Mouse (Mus musculus): ENCODE measurements around the gene Pla2g12b. TPM values are rescaled to one million over a fixed set of nuclear protein-coding genes. Genes with fewer than 3 reads are reported as not detected.
A peak's percentile ranks its signal among the peaks of the same experiment; 100 is the strongest.

The Pla2g12b gene
- polyA plus RNA-seq, 1 experiment from 2014 or later: not detected

DNA sequence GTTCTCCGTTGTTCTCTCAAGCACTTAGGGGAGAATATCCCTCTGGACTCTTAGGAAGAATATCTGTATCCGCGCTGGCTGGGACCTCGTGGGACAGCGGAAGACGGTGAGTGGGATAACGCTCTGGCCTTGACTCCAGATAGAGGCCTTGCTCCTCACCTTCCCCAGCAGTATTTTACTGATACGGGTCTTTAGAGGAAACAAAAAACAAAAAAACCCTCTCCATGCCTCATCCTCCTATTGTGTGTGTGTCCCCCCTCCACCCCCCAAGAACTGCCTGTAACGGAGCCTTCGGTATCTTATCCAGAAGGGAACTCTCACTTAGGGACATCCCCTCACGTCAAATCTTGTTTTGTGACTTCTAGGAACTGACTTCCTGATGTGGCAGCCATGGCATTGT, 38.3 kb downstream of the Pla2g12b start, which contains the start of gene Oit3:
TSS of gene Oit3 (minus strand) at position 44 of the 400 bp plus-strand sequence.
- 86% methylated on average over 11 of the region's 11 CpGs for WGBS
- no peaks in the 10 kb centered on the region for H3K9me3 ChIP-seq (ENCODE audit: control insufficient read depth, low read length)
- no peaks in the 10 kb centered on the region for H3K27me3 ChIP-seq (ENCODE audit: control insufficient read depth, insufficient read depth, low read length)
- no peak within 1 kb of the TSS for H3K9ac ChIP-seq (ENCODE audit: low read length)
- DNase-seq (ENCODE audit: low spot score) (no peak), ATAC-seq (ENCODE audit: insufficient read depth, low FRiP score, low TSS enrichment) (no peak)
- no peaks in the 10 kb centered on the region; the same call in 1 of the 2 replicates for H3K4me1 ChIP-seq (ENCODE audit: control insufficient read depth, insufficient read depth, low read length)
- H3K36me3 ChIP-seq (ENCODE audit: control insufficient read depth, insufficient read depth, low read length): no peaks in the 10 kb centered on the region
- no peak within 1 kb of the TSS for H3K4me2 ChIP-seq (ENCODE audit: low read depth)
- H3K27ac ChIP-seq (ENCODE audit: low read depth, low read length): no peak within 1 kb of the TSS
- no peak within 1 kb of the TSS for H3K4me3 ChIP-seq (ENCODE audit: low read depth, low read length)

DNA sequence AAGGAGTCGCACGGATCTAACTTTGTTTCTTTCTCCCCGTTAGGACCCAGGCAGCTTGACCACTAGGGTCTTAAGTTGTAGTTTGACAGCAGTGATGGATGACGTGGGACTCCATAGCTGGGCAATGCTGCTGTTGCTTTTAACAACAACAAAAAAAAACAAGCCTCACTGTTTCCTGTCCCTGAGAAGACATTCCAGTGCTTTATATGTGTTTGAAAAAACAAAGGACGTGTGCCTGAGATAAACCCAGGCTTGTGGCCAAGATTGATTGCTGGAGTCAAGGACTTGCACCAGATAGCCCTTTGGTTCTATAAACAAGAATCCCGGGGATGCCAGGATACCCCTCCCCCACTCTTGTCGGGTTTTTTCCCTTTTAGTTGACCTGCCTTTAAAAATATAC, 39.8 kb downstream of the Pla2g12b start:
- Histone ChIP-seq H3K4me2 (ENCODE audit: low read depth) (no peak overlapping the region), H3K27me3 (ENCODE audit: control insufficient read depth, insufficient read depth, low read length) (no peaks in the 10 kb centered on the region), H3K27ac (ENCODE audit: low read depth, low read length) (no peak overlapping the region), H3K9me3 (ENCODE audit: control insufficient read depth, low read length) (no peaks in the 10 kb centered on the region), H3K4me1 (ENCODE audit: control insufficient read depth, insufficient read depth, low read length) (no peaks in the 10 kb centered on the region; the same call in 1 of the 2 replicates), H3K9ac (ENCODE audit: low read length) (no peak overlapping the region), H3K4me3 (ENCODE audit: low read depth, low read length) (no peak overlapping the region), H3K36me3 (ENCODE audit: control insufficient read depth, insufficient read depth, low read length) (no peaks in the 10 kb centered on the region)
- DNase-seq (ENCODE audit: low spot score) (no peak), ATAC-seq (ENCODE audit: insufficient read depth, low FRiP score, low TSS enrichment) (no peak)
- WGBS: 13% methylated on average over 7 of the region's 7 CpGs

GRCm38 (mm10) chr10:59444106-59444505, 40.6 kb downstream of the Pla2g12b start:
- H3K9ac ChIP-seq (ENCODE audit: low read length): no peak overlapping the region
- no peak overlapping the region for H3K4me3 ChIP-seq (ENCODE audit: low read depth, low read length)
- no peaks in the 10 kb centered on the region; the same call in 1 of the 2 replicates for H3K4me1 ChIP-seq (ENCODE audit: control insufficient read depth, insufficient read depth, low read length)
- H3K36me3 ChIP-seq (ENCODE audit: control insufficient read depth, insufficient read depth, low read length): no peaks in the 10 kb centered on the region
- no peaks in the 10 kb centered on the region for H3K9me3 ChIP-seq (ENCODE audit: control insufficient read depth, low read length)
- no peak overlapping the region for H3K4me2 ChIP-seq (ENCODE audit: low read depth)
- H3K27me3 ChIP-seq (ENCODE audit: control insufficient read depth, insufficient read depth, low read length): no peaks in the 10 kb centered on the region
- 74% methylated on average over 3 of the region's 3 CpGs for WGBS
- ATAC-seq (ENCODE audit: insufficient read depth, low FRiP score, low TSS enrichment) (no peak), DNase-seq (ENCODE audit: low spot score) (no peak)
- no peak overlapping the region for H3K27ac ChIP-seq (ENCODE audit: low read depth, low read length)

DNA sequence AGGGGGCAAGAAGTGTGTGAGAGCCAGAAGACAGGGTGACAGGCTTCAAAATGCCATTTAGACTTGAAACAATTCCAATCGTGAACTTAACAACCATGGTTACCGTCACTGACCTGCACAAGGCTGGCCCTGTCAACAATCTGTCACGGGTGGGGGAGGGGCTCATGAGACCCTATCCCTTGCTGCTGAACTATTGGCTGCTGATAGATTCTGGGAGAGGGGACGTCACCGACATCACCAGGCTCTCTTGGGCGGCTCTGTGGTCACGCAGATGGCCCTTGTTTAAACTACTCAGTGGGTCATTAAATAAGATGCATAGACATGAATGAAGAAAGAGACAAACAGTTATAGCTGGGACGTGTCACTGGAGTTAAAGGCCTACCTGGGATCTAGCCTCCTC, 41.2 kb downstream of the Pla2g12b start:
- Histone ChIP-seq H3K9ac (ENCODE audit: low read length) (no peak overlapping the region), H3K36me3 (ENCODE audit: control insufficient read depth, insufficient read depth, low read length) (no peaks in the 10 kb centered on the region), H3K27ac (ENCODE audit: low read depth, low read length) (no peak overlapping the region), H3K4me2 (ENCODE audit: low read depth) (no peak overlapping the region), H3K4me3 (ENCODE audit: low read depth, low read length) (no peak overlapping the region), H3K4me1 (ENCODE audit: control insufficient read depth, insufficient read depth, low read length) (no peaks in the 10 kb centered on the region; the same call in 1 of the 2 replicates), H3K9me3 (ENCODE audit: control insufficient read depth, low read length) (no peaks in the 10 kb centered on the region), H3K27me3 (ENCODE audit: control insufficient read depth, insufficient read depth, low read length) (no peaks in the 10 kb centered on the region)
- DNase-seq (ENCODE audit: low spot score) (no peak), ATAC-seq (ENCODE audit: insufficient read depth, low FRiP score, low TSS enrichment) (no peak)
- 47% methylated on average over 8 of the region's 8 CpGs for WGBS

DNA sequence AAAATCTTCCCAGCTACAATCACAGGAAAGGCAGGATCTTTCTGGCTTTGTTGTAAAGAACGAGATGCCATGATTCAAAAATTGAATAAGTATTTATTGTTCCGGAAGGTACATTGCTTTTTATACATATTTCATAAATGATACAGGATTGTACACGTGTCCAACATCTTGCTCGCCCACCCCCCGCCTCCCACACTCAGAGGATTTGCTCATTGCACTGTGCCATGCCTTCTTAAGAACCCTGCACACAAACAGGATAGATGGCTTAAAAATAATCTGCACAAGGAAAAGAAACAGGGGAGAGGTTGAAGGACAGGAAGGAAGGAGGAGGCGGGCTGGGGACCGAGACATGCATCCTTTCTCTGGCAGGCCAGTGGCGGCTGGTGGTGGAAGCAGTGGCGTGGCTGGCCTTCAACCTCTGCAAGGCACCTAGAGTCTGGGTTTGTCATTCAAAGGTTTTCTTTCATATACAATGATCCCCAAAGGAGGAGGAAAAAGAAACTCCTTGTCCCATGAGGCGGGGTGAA, 43.5 kb downstream of the Pla2g12b start:
- no peaks in the 10 kb centered on the region for H3K36me3 ChIP-seq (ENCODE audit: control insufficient read depth, insufficient read depth, low read length)
- H3K4me1 ChIP-seq (ENCODE audit: control insufficient read depth, insufficient read depth, low read length): no peaks in the 10 kb centered on the region; the same call in 1 of the 2 replicates
- H3K4me2 ChIP-seq (ENCODE audit: low read depth): no peak overlapping the region
- H3K9ac ChIP-seq (ENCODE audit: low read length): no peak overlapping the region
- H3K27me3 ChIP-seq (ENCODE audit: control insufficient read depth, insufficient read depth, low read length): no peaks in the 10 kb centered on the region
- ATAC-seq (ENCODE audit: insufficient read depth, low FRiP score, low TSS enrichment) (no peak), DNase-seq (ENCODE audit: low spot score) (no peak)
- H3K9me3 ChIP-seq (ENCODE audit: control insufficient read depth, low read length): no peaks in the 10 kb centered on the region
- 86% methylated on average over 10 of the region's 10 CpGs for whole genome bisulfite sequencing
- H3K27ac ChIP-seq (ENCODE audit: low read depth, low read length): no peak overlapping the region
- no peak overlapping the region for H3K4me3 ChIP-seq (ENCODE audit: low read depth, low read length)

GRCm38 (mm10) chr10:59447546-59447945, 44.1 kb downstream of the Pla2g12b start:
- no peaks in the 10 kb centered on the region; the same call in 1 of the 2 replicates for H3K4me1 ChIP-seq (ENCODE audit: control insufficient read depth, insufficient read depth, low read length)
- H3K27me3 ChIP-seq (ENCODE audit: control insufficient read depth, insufficient read depth, low read length): no peaks in the 10 kb centered on the region
- no peak for ATAC-seq (ENCODE audit: insufficient read depth, low FRiP score, low TSS enrichment)
- 83% methylated on average over 9 of the region's 9 CpGs for WGBS
- no peak for DNase-seq (ENCODE audit: low spot score)
- H3K4me2 ChIP-seq (ENCODE audit: low read depth): no peak overlapping the region
- no peaks in the 10 kb centered on the region for H3K36me3 ChIP-seq (ENCODE audit: control insufficient read depth, insufficient read depth, low read length)
- no peaks in the 10 kb centered on the region for H3K9me3 ChIP-seq (ENCODE audit: control insufficient read depth, low read length)
- no peak overlapping the region for H3K9ac ChIP-seq (ENCODE audit: low read length)
- H3K4me3 ChIP-seq (ENCODE audit: low read depth, low read length): no peak overlapping the region
- no peak overlapping the region for H3K27ac ChIP-seq (ENCODE audit: low read depth, low read length)

DNA sequence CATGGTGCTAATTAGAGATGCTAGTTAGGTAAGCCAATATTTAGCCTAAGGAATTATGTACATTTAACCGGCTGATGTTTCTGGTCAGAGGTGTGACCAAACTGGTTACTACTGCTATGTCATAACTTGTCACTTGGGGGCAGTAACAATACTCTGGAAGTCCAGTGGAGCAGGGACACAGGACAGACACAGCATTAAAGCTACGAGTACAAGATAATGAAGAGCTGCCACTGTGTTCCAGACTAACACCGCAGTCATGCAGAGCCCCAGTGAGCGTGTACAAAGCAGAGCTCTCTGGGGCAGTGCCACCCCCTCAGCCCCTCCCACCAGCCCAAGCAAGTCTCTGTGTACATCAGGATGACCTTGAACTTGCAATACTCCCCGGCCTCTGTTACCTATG, 48.4 kb downstream of the Pla2g12b start:
- Histone ChIP-seq H3K27ac (ENCODE audit: low read depth, low read length) (no peak overlapping the region), H3K4me3 (ENCODE audit: low read depth, low read length) (no peak overlapping the region), H3K4me1 (ENCODE audit: control insufficient read depth, insufficient read depth, low read length) (no peaks in the 10 kb centered on the region; the same call in 1 of the 2 replicates), H3K9ac (ENCODE audit: low read length) (no peak overlapping the region), H3K27me3 (ENCODE audit: control insufficient read depth, insufficient read depth, low read length) (no peaks in the 10 kb centered on the region), H3K36me3 (ENCODE audit: control insufficient read depth, insufficient read depth, low read length) (no peaks in the 10 kb centered on the region), H3K4me2 (ENCODE audit: low read depth) (no peak overlapping the region), H3K9me3 (ENCODE audit: control insufficient read depth, low read length) (no peaks in the 10 kb centered on the region)
- WGBS: 58% methylated on average over 5 of the region's 5 CpGs
- ATAC-seq (ENCODE audit: insufficient read depth, low FRiP score, low TSS enrichment) (no peak; the same call in 1 of the 2 replicates), DNase-seq (ENCODE audit: low spot score) (peak; percentile 31)

DNA sequence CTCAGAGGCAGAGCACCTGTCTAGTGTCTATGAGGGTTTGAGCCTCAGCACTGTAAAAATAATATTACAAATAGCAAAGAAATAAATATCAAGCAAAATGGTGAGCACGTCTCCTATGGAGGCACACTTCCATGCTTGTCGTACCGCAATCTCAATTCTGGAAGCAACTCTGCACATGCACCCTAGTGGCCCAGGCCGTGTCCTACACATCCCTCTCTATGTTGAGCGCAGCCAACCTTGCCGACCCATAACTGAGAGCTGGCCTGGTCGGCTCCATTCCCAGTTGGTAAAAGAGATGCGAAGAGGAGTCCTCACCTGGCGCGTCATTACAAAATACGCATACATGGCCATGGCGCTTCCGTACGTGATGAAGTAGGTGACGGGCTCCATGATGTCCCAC, 51.2 kb downstream of the Pla2g12b start:
- Histone ChIP-seq H3K9ac (ENCODE audit: low read length) (no peak overlapping the region), H3K27ac (ENCODE audit: low read depth, low read length) (no peak overlapping the region), H3K4me3 (ENCODE audit: low read depth, low read length) (no peak overlapping the region), H3K4me1 (ENCODE audit: control insufficient read depth, insufficient read depth, low read length) (no peaks in the 10 kb centered on the region; the same call in 1 of the 2 replicates), H3K4me2 (ENCODE audit: low read depth) (no peak overlapping the region), H3K27me3 (ENCODE audit: control insufficient read depth, insufficient read depth, low read length) (no peaks in the 10 kb centered on the region), H3K36me3 (ENCODE audit: control insufficient read depth, insufficient read depth, low read length) (no peaks in the 10 kb centered on the region), H3K9me3 (ENCODE audit: control insufficient read depth, low read length) (no peaks in the 10 kb centered on the region)
- WGBS: 96% methylated on average over 15 of the region's 15 CpGs
- ATAC-seq (ENCODE audit: insufficient read depth, low FRiP score, low TSS enrichment) (no peak), DNase-seq (ENCODE audit: low spot score) (no peak)

GRCm38 (mm10) chr10:59459767-59460166, 56.3 kb downstream of the Pla2g12b start:
- no peaks in the 10 kb centered on the region for H3K27me3 ChIP-seq (ENCODE audit: control insufficient read depth, insufficient read depth, low read length)
- H3K27ac ChIP-seq (ENCODE audit: low read depth, low read length): no peak overlapping the region
- no peaks in the 10 kb centered on the region for H3K9me3 ChIP-seq (ENCODE audit: control insufficient read depth, low read length)
- no peak overlapping the region for H3K4me3 ChIP-seq (ENCODE audit: low read depth, low read length)
- no peaks in the 10 kb centered on the region for H3K36me3 ChIP-seq (ENCODE audit: control insufficient read depth, insufficient read depth, low read length)
- DNase-seq (ENCODE audit: low spot score) (no peak), ATAC-seq (ENCODE audit: insufficient read depth, low FRiP score, low TSS enrichment) (no peak)
- H3K4me1 ChIP-seq (ENCODE audit: control insufficient read depth, insufficient read depth, low read length): no peaks in the 10 kb centered on the region; the same call in 1 of the 2 replicates
- 91% methylated on average over 12 of the region's 12 CpGs for WGBS
- no peak overlapping the region for H3K4me2 ChIP-seq (ENCODE audit: low read depth)
- H3K9ac ChIP-seq (ENCODE audit: low read length): no peak overlapping the region

Measured in neural tube, embryonic 11.5 days (tissue).